Mouse (Mus musculus): ENCODE measurements around the gene Nrn1.

Nrn1 gene

GRCm38 (mm10) chr13:36724533-36725470 is 10.1 kb downstream of the Nrn1 start:
- DNase-seq (ENCODE audit: low spot score) = peak; percentile 50

GRCm38 (mm10) chr13:36723726-36724300 is 11.1 kb downstream of the Nrn1 start:
- peak; percentile 7 for DNase-seq (ENCODE audit: low spot score)

- no peak for DNase-seq (ENCODE audit: low spot score)
These were observed 12.6 kb downstream of the Nrn1 start for GRCm38 (mm10) chr13:36722309-36722708.

DNA sequence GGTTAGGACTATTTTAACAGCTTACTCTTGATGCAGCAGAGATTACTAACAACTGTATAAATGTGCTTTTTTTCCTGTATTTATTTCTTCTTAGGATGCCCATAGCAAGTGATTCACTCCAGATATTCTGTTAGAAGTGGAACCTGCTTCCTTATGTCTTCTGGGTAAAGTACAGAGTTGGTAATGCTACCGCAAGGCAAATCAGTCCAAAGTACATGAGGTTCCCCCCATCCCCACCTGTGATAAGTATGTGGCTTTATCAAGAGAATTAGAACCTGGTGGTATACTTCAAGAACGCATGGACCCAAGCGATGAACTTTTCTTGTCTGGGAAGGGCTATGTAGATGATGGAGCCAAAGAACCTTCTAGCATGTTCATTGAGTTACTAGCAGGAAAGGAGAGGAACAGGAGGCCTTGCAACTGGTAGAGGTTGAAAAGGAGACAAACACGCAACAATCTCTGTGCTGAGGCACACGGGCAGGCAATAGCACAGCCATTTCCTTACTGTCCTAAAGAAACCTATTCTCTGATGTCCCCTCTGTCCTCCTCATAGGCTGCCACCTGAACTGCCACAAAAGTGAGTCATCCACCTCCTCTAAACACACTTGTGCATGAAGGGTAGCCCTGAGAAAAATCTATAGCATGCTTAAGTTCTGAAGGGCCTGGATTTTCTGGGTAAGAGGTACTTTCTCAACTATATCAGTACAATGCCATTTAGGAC is 14.5 kb downstream of the Nrn1 start:
- no peak for DNase-seq (ENCODE audit: low spot score)

DNA sequence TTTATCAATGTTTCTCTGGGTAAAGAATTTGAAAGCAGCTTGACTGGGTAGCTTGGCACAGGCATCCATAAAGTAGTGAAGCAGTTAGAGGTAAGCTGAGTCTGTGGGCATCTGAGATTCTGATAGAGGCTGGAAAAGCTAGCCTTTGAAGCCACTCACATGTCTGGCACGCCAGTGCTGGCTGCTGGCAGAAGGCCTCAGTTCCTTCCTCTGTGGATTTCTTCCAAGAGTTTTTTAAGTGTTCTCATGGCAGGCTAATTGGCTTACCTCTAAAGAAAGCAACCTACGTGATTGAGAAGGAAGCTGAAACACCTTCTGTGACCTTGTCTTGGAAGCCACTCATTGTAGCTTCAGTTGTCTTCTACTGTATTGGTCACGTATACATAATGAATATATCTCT is 17.6 kb downstream of the Nrn1 start:
- DNase-seq (ENCODE audit: low spot score) = no peak

GRCm38 (mm10) chr13:36716708-36717107 is 18.2 kb downstream of the Nrn1 start:
- DNase-seq (ENCODE audit: low spot score) = no peak

GRCm38 (mm10) chr13:36714101-36714500 is 20.8 kb downstream of the Nrn1 start:
- no peak for DNase-seq (ENCODE audit: low spot score)

DNA sequence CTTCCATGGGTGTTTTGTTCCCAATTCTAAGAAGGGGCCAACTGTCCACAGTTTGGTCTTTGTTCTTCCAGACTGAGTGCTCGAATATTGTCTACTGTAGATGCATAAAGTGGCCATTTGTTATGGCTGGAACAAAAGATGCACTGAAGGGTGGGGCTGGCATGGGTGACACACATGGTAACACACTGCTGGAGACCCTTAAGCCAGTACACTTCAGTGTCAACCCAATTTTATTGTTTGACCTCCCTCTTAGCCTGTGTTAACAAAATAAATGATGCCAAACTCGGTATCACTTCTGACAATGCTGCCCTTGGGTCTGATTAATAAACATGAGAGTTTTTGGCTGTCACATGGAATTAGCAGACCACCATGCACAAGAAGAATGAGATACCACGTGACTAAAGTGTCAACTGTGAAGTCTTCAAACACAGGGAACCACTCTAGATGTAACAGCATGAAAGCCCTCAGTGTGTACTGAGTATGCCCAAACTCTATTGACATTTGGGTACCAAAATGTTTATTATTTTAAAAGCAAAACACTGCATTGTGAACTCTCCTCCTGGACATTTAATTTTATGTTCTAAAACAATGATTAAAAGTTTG is 27.7 kb downstream of the Nrn1 start:
- DNase-seq (ENCODE audit: low spot score) = no peak

- no peak for DNase-seq (ENCODE audit: low spot score)
These were observed 38.6 kb downstream of the Nrn1 start for GRCm38 (mm10) chr13:36696351-36696771.

DNA sequence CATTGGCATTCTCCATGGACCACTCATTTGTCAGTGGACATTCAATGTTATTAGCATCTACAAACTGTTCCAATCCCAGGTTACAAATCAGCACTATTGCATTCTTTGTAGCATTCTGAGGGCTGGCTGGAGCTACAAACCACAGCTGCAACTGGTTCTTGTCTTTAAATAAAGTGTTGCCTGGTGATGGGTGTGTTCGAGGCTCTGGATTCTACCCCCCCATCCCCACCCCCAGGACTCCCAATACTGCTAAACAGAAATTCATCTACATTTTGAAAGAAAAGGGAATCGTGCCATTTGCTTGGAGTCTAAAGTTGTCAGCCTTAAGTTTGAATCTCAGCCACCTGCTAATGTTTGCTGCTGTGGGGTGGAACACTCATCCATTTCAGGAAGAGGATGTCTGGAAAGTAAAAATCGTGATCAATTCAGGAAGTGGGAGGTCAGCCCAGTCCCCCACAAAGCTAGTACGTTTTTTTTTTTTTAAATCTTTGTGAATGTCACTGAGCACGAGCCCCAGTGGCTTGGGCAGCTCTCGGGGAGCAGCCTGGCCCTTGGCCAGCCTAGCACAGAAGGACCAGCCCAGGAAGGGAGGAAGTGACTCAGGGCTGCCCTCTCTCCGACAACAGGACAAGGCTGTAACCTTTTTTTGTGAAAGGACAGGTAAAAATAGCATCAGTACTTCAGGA is 39.3 kb downstream of the Nrn1 start:
- no peak for DNase-seq (ENCODE audit: low spot score)

DNA sequence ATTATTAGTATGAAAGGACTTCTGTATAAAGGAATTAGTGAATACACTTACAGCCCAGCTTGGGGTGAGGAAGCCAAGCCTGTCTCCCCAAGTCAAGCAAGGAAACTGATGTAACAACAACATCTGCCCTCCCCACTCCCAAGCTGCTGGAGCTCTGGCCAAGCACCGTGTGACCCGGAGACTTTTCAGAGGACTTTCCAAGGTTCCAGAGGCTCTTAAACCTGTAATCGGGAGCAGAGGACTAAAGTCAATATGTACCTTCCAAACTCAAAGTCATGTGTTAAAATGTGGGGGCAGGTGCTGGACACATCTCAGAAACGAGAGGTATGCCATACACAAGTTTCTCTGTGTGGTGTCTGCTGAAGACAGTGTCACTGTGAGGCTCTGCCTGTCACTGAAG is 51.4 kb downstream of the Nrn1 start:
- DNase-seq (ENCODE audit: low spot score) = no peak

- no peak for DNase-seq (ENCODE audit: low spot score)
These were observed 54.1 kb downstream of the Nrn1 start for GRCm38 (mm10) chr13:36680690-36681355.

DNA sequence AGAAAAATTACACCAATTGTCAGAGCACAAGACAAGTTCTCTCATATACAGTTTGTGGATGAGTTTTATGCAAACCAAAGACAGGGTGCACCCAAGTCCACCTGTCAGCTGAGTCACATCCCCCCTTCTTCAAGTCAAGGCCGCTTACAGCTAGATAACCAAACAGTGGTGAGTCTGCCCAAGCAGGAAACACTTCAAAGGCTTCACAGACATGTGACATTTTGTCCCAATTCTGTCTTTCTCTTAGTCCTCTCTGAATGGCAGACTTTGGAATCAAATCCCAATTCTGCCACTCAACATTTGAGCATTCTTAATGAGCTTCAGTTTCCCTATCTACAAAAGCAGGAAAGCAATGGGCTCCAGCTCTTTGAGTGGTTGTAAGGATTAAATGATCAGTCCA is 55.6 kb downstream of the Nrn1 start:
- DNase-seq (ENCODE audit: low spot score) = no peak

All from embryo, embryonic 10 days (tissue).